Mouse (Mus musculus) G1E-ER4 (cell line): Measurements from ENCODE around the gene Oma1. TPM values are rescaled to one million over a fixed set of nuclear protein-coding genes. Genes with fewer than 3 reads are reported as not detected.

Experiments used
- GATA1 ChIP-seq: IDR thresholded peaks from one replicate; pipeline ENCODE4 v1.8.0; 2012; ENCODE audit warnings: low read length, inconsistent platforms
- polyA plus RNA-seq: library from polyadenylated mRNA; stranded (reverse); fragments of >175 nt; gene quantifications from 2 replicates; pipeline ENCODE4 v1.2.3, GENCODE M21; 2012

The Oma1 gene
- polyA plus RNA-seq, 1 experiment = 0.80 TPM

DNA sequence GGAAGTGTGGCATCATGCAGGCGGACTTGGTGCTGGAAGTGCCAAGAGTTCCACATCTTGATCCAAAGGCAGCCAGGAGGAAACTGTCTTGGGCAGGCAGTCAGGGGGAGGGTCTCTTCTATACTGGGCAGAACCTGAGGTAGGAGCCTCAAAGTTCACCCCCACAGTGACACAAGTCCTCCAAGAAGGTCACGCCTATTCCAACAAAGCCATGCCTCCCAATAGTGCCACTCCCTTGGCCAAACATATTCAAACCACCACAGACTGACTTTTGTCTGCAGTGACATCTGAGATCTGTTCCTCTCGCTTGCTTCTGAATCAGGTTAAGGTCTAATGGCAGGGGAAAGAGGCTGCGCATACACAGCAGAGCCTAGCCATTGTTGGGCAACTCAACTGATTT lies 83.3 kb downstream of the Oma1 start:
- TF ChIP-seq GATA1 = no peak

DNA sequence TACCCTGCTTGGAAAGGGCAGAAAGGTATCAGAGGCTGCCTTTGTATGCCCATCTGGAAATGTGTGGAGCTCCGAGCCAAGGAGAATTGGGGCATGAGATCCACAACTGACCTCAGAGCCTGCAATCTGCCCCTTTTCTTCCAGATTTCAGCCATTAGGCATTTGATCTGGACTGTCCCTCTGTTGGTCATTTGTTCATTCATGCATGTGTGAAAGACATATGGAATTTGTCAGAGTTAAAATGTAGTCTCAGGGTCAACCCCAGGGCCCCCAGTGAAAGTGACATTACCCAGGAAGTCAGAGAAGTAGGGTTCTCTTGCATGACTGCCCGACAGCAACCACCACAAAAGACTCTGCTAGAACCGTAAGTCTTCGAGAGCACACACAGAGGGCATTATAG lies 89.0 kb downstream of the Oma1 start:
- no peak for TF ChIP-seq GATA1

DNA sequence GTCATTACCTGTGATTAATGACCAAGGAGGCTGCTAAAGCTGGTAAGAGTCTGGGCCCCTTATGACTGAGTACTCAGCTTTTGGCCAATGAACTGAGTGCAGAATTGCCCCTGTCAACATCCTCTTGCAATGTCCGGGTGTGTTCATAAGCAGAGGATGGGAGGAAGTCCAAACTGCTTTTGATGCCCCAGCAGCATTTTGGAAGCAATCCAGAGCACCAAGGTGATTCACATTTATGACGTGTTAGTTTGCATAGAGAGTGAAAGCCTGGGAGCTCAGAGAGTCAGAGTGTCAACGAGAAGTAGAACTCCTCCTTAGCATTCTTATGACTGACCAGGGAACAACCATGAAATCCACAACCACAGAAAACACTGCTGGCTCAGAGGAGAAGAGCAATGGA lies 91.7 kb downstream of the Oma1 start:
- TF ChIP-seq GATA1 = no peak

GRCm38 (mm10) chr4:103410217-103410799 lies 96.7 kb downstream of the Oma1 start:
- TF ChIP-seq GATA1 = no peak

Other genes starting within 250 kb of the Oma1 start
- 14.4 and 17.8 TPM in 2 replicates for gene Mier1, start 199.4 kb upstream of the Oma1 start, polyA plus RNA-seq
- 0.56 and 0.91 TPM in 2 replicates for gene Wdr78, start 199.3 kb upstream of the Oma1 start, polyA plus RNA-seq
- 1.9 and 2.0 TPM in 2 replicates for gene Slc35d1, start 98.6 kb upstream of the Oma1 start, polyA plus RNA-seq
- gene 4921539E11Rik, start 22.9 kb upstream of the Oma1 start, polyA plus RNA-seq = not detected in 2 replicates